Comparison of ENCODE assay signal across 27 mouse cellular contexts in genomic region chr19:20860270-20860669, GRCm38 (mm10).
"Had no signal": no experiment of that assay in that cellular context is flagged by ENCODE, and none has a peak within 500 bp of the region (broad histone marks: within the 10 kb centered on the region; RNA-seq: fewer than 3 reads in every experiment).

No protein-coding gene starts in this region.

- H3K27me3 ChIP-seq: embryonic facial prominence, embryonic 12.5 days; embryonic facial prominence, embryonic 13.5 days; embryonic facial prominence, embryonic 15.5 days; forebrain, embryonic 12.5 days; forebrain, embryonic 13.5 days; forebrain, embryonic 15.5 days had no signal

- DNase-seq: cerebellum, adult 9-10 months; cerebellum, adult 9-11 months; cerebellum, postnatal 10 days; cerebellum, postnatal 14 days; cerebellum, postnatal 25 days; cerebellum, postnatal 36 days; embryo, embryonic 11 days; forebrain, postnatal 0 days; gastrocnemius, adult 2 months; gastrocnemius, postnatal 10 days; gastrocnemius, postnatal 14 days; gastrocnemius, postnatal 25 days; gastrocnemius, postnatal 36 days; heart, adult 11 months; heart, adult 18-20 months; heart, adult 2 months had no signal

- ATAC-seq: forebrain, embryonic 13.5 days; forebrain, embryonic 14.5 days; forebrain, embryonic 15.5 days; forebrain, embryonic 16.5 days; forebrain, postnatal 0 days had no signal

- H3K36me3 ChIP-seq: embryonic facial prominence, embryonic 10.5 days; embryonic facial prominence, embryonic 12.5 days; embryonic facial prominence, embryonic 13.5 days; embryonic facial prominence, embryonic 15.5 days; forebrain, embryonic 10.5 days; forebrain, embryonic 12.5 days; forebrain, embryonic 15.5 days had no signal

- H3K9ac ChIP-seq: embryonic facial prominence, embryonic 12.5 days; embryonic facial prominence, embryonic 13.5 days; embryonic facial prominence, embryonic 15.5 days; forebrain, embryonic 12.5 days; forebrain, embryonic 13.5 days; forebrain, embryonic 15.5 days; forebrain, postnatal 0 days had no signal

- H3K4me3 ChIP-seq: embryonic facial prominence, embryonic 10.5 days; embryonic facial prominence, embryonic 12.5 days; embryonic facial prominence, embryonic 13.5 days; embryonic facial prominence, embryonic 15.5 days; erythroblast, embryonic 14.5 days; forebrain, embryonic 10.5 days; forebrain, embryonic 12.5 days; forebrain, embryonic 13.5 days; forebrain, embryonic 15.5 days; gastrocnemius, adult 2 months; heart, adult 2 months had no signal

- H3K4me1 ChIP-seq: embryonic facial prominence, embryonic 10.5 days; embryonic facial prominence, embryonic 12.5 days; embryonic facial prominence, embryonic 13.5 days; embryonic facial prominence, embryonic 15.5 days; forebrain, embryonic 10.5 days; forebrain, embryonic 12.5 days; forebrain, embryonic 13.5 days; forebrain, embryonic 15.5 days had no signal

- H3K9me3 ChIP-seq: embryonic facial prominence, embryonic 10.5 days; embryonic facial prominence, embryonic 12.5 days; embryonic facial prominence, embryonic 13.5 days; embryonic facial prominence, embryonic 15.5 days; forebrain, embryonic 10.5 days; forebrain, embryonic 12.5 days; forebrain, embryonic 13.5 days; forebrain, embryonic 15.5 days had no signal

- H3K4me2 ChIP-seq: embryonic facial prominence, embryonic 12.5 days; embryonic facial prominence, embryonic 13.5 days; embryonic facial prominence, embryonic 15.5 days; forebrain, embryonic 12.5 days; forebrain, embryonic 13.5 days; forebrain, embryonic 15.5 days had no signal

- H3K27ac ChIP-seq: embryonic facial prominence, embryonic 10.5 days; embryonic facial prominence, embryonic 12.5 days; embryonic facial prominence, embryonic 13.5 days; embryonic facial prominence, embryonic 15.5 days; forebrain, embryonic 10.5 days; forebrain, embryonic 12.5 days; forebrain, embryonic 13.5 days; forebrain, embryonic 15.5 days; gastrocnemius, adult 2 months; heart, adult 2 months had no signal
